Mouse (Mus musculus) urinary bladder, postnatal 36 days (tissue): ENCODE data around the gene Gemin8.

ENCODE experiments used
- DNase-seq, 2 experiments: peaks; one replicate each; pipeline ENCODE4 v3.0.0; 2022; ENCODE audit warnings: low spot score in 2 of 2, mixed read lengths in 1 of 2

Gemin8 gene

GRCm38 (mm10) chrX:166230515-166231267 lies 60.4 kb downstream of the Gemin8 start:
- no peak for DNase-seq

GRCm38 (mm10) chrX:166236131-166236530 lies 65.9 kb downstream of the Gemin8 start:
- no peak for DNase-seq

- peak; percentile 6 to 24 for DNase-seq
These were observed 68.7 kb downstream of the Gemin8 start, which contains the start of gene Gpm6b for GRCm38 (mm10) chrX:166238831-166239460. Gene Gpm6b, plus strand, starts transcription at chrX:166238911.

GRCm38 (mm10) chrX:166239520-166239919 lies 69.3 kb downstream of the Gemin8 start:
- DNase-seq = no peak
